Mouse (Mus musculus) CH12.LX (cell line): Measurements from ENCODE around the gene Gnas. TPM values are rescaled to one million over a fixed set of nuclear protein-coding genes. Genes with fewer than 3 reads are reported as not detected.

Experiments used
- DNase-seq: peaks from one replicate; pipeline ENCODE4 v3.0.0-alpha.2; 2013; ENCODE audit errors: extremely low read depth
- H3K27ac ChIP-seq: 2 replicates; pipeline ENCODE4 v1.5.1; 2012; ENCODE audit warnings: low read depth, mild to moderate bottlenecking, control low read depth, moderate library complexity; ENCODE audit not compliant: insufficient read depth
- H3K27me3 ChIP-seq: replicated peaks from 2 replicates; pipeline ENCODE3; 2012; ENCODE audit warnings: inconsistent platforms
- H3K36me3 ChIP-seq, 2 experiments: replicated peaks in 1 of 2; 2 replicates each; pipeline versions ENCODE3 to v1.6.1; 2012; ENCODE audit warnings: inconsistent platforms in 1 of 2, low read length in 1 of 2, mild to moderate bottlenecking in 1 of 2, mixed read lengths in 1 of 2, moderate library complexity in 1 of 2; ENCODE audit not compliant: control insufficient read depth in 1 of 2, insufficient read depth in 1 of 2
- H3K4me1 ChIP-seq, 2 experiments: 2 replicates each; pipeline ENCODE4 v1.6.1; 2012; ENCODE audit warnings: inconsistent platforms in 1 of 2, moderate library complexity in 1 of 2; ENCODE audit not compliant: insufficient read depth in 2 of 2, control insufficient read depth in 1 of 2
- H3K4me2 ChIP-seq: 2 replicates; pipeline ENCODE4 v1.6.1; 2012; ENCODE audit warnings: low read depth, mild to moderate bottlenecking, control low read depth; ENCODE audit not compliant: poor library complexity, insufficient read depth, severe bottlenecking
- H3K4me3 ChIP-seq, 3 experiments: fragments of 150-350 bp in 1 of 3; sonication (generic) in 1 of 3; replicated peaks in 1 of 3; 2 replicates each; pipeline versions ENCODE3 to v1.5.1; 2011 to 2012; ENCODE audit warnings: low read depth in 2 of 3, low read length in 2 of 3, mild to moderate bottlenecking in 2 of 3, moderate library complexity in 2 of 3, control low read depth in 1 of 3, improper control_type of control experiment in 1 of 3, inconsistent platforms in 1 of 3, mixed read lengths in 1 of 3; ENCODE audit not compliant: poor library complexity in 1 of 3
- H3K79me2 ChIP-seq: replicated peaks from 2 replicates; pipeline ENCODE4 v1.6.1; 2012; ENCODE audit warnings: mild to moderate bottlenecking, moderate library complexity; ENCODE audit not compliant: control insufficient read depth, poor library complexity, insufficient read depth, severe bottlenecking; ENCODE audit errors: extremely low read depth
- H3K9ac ChIP-seq: 2 replicates; pipeline ENCODE4 v1.6.1; 2012; ENCODE audit warnings: low read depth, mild to moderate bottlenecking, control low read depth, moderate library complexity; ENCODE audit not compliant: insufficient read depth
- H3K9me3 ChIP-seq: replicated peaks from 2 replicates; pipeline ENCODE3; 2012; ENCODE audit warnings: low read length, inconsistent platforms, mixed read lengths
- CTCF ChIP-seq, 2 experiments: IDR thresholded peaks in 1 of 2; conservative IDR thresholded peaks in 1 of 2; 2 replicates each; pipeline ENCODE4 v1.5.1; 2011 to 2012; ENCODE audit warnings: low read depth in 2 of 2, low read length in 2 of 2, improper control_type of control experiment in 1 of 2, inconsistent platforms in 1 of 2, mild to moderate bottlenecking in 1 of 2, moderate library complexity in 1 of 2
- EP300 ChIP-seq: IDR thresholded peaks from 2 replicates; pipeline ENCODE4 v1.6.1; 2011; ENCODE audit warnings: low read length, improper control_type of control experiment
- ETS1 ChIP-seq: conservative IDR thresholded peaks from 2 replicates; pipeline ENCODE4 v1.6.1; 2012; ENCODE audit warnings: low read depth, mild to moderate bottlenecking, inconsistent platforms, low read length, improper control_type of control experiment, moderate library complexity
- IRF4 ChIP-seq: IDR thresholded peaks from 2 replicates; pipeline ENCODE4 v1.6.1; 2014; ENCODE audit warnings: low read depth, mild to moderate bottlenecking, inconsistent platforms, low read length, improper control_type of control experiment
- MAX ChIP-seq: IDR thresholded peaks from 2 replicates; pipeline ENCODE4 v1.6.1; 2011; ENCODE audit warnings: low read length, improper control_type of control experiment
- MAZ ChIP-seq: IDR thresholded peaks from 2 replicates; pipeline ENCODE4 v1.6.1; 2012; ENCODE audit warnings: low read depth, mild to moderate bottlenecking, inconsistent platforms, low read length, improper control_type of control experiment, moderate library complexity
- MEF2A ChIP-seq: IDR thresholded peaks from 2 replicates; pipeline ENCODE4 v1.6.1; 2014; ENCODE audit warnings: low read depth, mild to moderate bottlenecking, inconsistent platforms, low read length, improper control_type of control experiment, borderline replicate concordance
- MXI1 ChIP-seq: IDR thresholded peaks from 2 replicates; pipeline ENCODE4 v1.6.1; 2011; ENCODE audit warnings: mild to moderate bottlenecking, low read depth, low read length, improper control_type of control experiment
- NRF1 ChIP-seq: IDR thresholded peaks from 2 replicates; pipeline ENCODE4 v1.6.1; 2014; ENCODE audit warnings: low read depth, mild to moderate bottlenecking, inconsistent platforms, low read length, improper control_type of control experiment, moderate library complexity
- POLR2A ChIP-seq: IDR thresholded peaks from 2 replicates; pipeline ENCODE4 v1.6.1; 2011; ENCODE audit warnings: low read depth, mild to moderate bottlenecking, improper control_type of control experiment, low read length
- RAD21 ChIP-seq: IDR thresholded peaks from 2 replicates; pipeline ENCODE4 v1.6.1; 2011; ENCODE audit warnings: low read depth, mild to moderate bottlenecking, low read length, improper control_type of control experiment, moderate library complexity
- RCOR1 ChIP-seq: conservative IDR thresholded peaks from 2 replicates; pipeline ENCODE4 v1.6.1; 2012; ENCODE audit warnings: low read depth, mild to moderate bottlenecking, inconsistent platforms, low read length, improper control_type of control experiment
- SIN3A ChIP-seq: IDR thresholded peaks from 2 replicates; pipeline ENCODE4 v1.6.1; 2012; ENCODE audit warnings: low read length, improper control_type of control experiment, inconsistent platforms
- TBP ChIP-seq: conservative IDR thresholded peaks from 2 replicates; pipeline ENCODE4 v1.6.1; 2011; ENCODE audit warnings: low read depth, low read length, improper control_type of control experiment
- TCF12 ChIP-seq: IDR thresholded peaks from 2 replicates; pipeline ENCODE4 v1.6.1; 2014; ENCODE audit warnings: low read depth, mild to moderate bottlenecking, inconsistent platforms, low read length, improper control_type of control experiment
- UBTF ChIP-seq: IDR thresholded peaks from 2 replicates; pipeline ENCODE4 v1.6.1; 2012; ENCODE audit warnings: low read depth, mild to moderate bottlenecking, inconsistent platforms, low read length, improper control_type of control experiment, moderate library complexity
- USF1 ChIP-seq: IDR thresholded peaks from 2 replicates; pipeline ENCODE4 v1.6.1; 2014; ENCODE audit warnings: low read depth, mild to moderate bottlenecking, inconsistent platforms, low read length, improper control_type of control experiment
- USF2 ChIP-seq: conservative IDR thresholded peaks from 2 replicates; pipeline ENCODE4 v1.6.1; 2011; ENCODE audit warnings: low read depth, low read length, improper control_type of control experiment
- ZC3H11A ChIP-seq: IDR thresholded peaks from 2 replicates; pipeline ENCODE4 v1.6.1; 2012; ENCODE audit warnings: low read depth, mild to moderate bottlenecking, inconsistent platforms, low read length, improper control_type of control experiment
- dilution Hi-C: fragments of 300-500 bp; cut with MboI; formaldehyde crosslinking; loops from 2 replicates; pipeline ENCODE4 v1.14.3; 2020; ENCODE audit warnings: low sequenced_read_pairs; ENCODE audit not compliant: extremely low pct_unique_long_range_greater_than_20kb, extremely low pct_ligation_motif_present
- in situ Hi-C: fragments of 300-500 bp; cut with MboI; formaldehyde crosslinking; loops from 3 replicates; pipeline ENCODE4 v1.14.3; 2019; ENCODE audit warnings: low sequenced_read_pairs, low pct_ligation_motif_present, low pct_unique_long_range_greater_than_20kb, mixed read lengths
- polyA plus RNA-seq: library from polyadenylated mRNA; unstranded; fragments of >175 nt; gene quantifications from 2 replicates; pipeline ENCODE4 v1.2.1, GENCODE M21; 2012; ENCODE audit warnings: low read depth; ENCODE audit not compliant: insufficient read length
- total RNA-seq, 2 experiments: library from RNA; depleted of rRNA; stranded (reverse); fragments of 300-350 nt in 1 of 2; fragments of >200 nt in 1 of 2; gene quantifications; 2 replicates each; pipeline ENCODE4 v1.2.3; 2012 to 2014

Gene Gnas
- total and polyA plus RNA-seq, 3 experiments, result 369 to 502 (median 452) TPM

- Histone ChIP-seq H3K36me3 (peaks cover 18 to 47% of the 10 kb centered on the region in 2 experiments), H3K9ac (no peak overlapping the region), H3K27me3 (no peaks in the 10 kb centered on the region), H3K4me3 (peak overlapping the region in 1 of 3 experiments; percentile 5), H3K9me3 (no peaks in the 10 kb centered on the region), H3K4me2 (peak overlapping the region; percentile 73), H3K4me1 (peaks cover 15 to 67% of the 10 kb centered on the region in 2 experiments), H3K79me2 (peaks cover 91% of the 10 kb centered on the region), H3K27ac (no peak overlapping the region)
- in situ Hi-C loops (no loop called here), dilution Hi-C loops (no loop called here)
- TF ChIP-seq UBTF (no peak), USF2 (no peak), ETS1 (no peak), IRF4 (no peak), RCOR1 (no peak), ZC3H11A (no peak), SIN3A (no peak), MEF2A (no peak)
- DNase-seq, result no peak
Measured at GRCm38 (mm10) chr2:174334415-174334814, 50.3 kb downstream of the Gnas start.

- H3K4me1 ChIP-seq, result peaks cover 21 to 90% of the 10 kb centered on the region in 2 experiments
Measured at GRCm38 (mm10) chr2:174337275-174337674, 53.2 kb downstream of the Gnas start.

GRCm38 (mm10) chr2:174339701-174340100, 55.6 kb downstream of the Gnas start:
- Histone ChIP-seq H3K27me3 (no peaks in the 10 kb centered on the region), H3K4me3 (no peak overlapping the region), H3K27ac (no peak overlapping the region), H3K9ac (no peak overlapping the region), H3K4me2 (no peak overlapping the region), H3K36me3 (peaks cover 35 to 79% of the 10 kb centered on the region in 2 experiments), H3K9me3 (no peaks in the 10 kb centered on the region), H3K4me1 (peaks cover 19 to 91% of the 10 kb centered on the region in 2 experiments), H3K79me2 (peaks cover 89% of the 10 kb centered on the region)
- in situ Hi-C loops (no loop called here), dilution Hi-C loops (no loop called here)
- DNase-seq, result no peak
- TF ChIP-seq MAX, result no peak
- TF ChIP-seq EP300, result no peak
- no peak for TF ChIP-seq TBP
- no peak for TF ChIP-seq USF2
- no peak for TF ChIP-seq RAD21
- TF ChIP-seq MAZ, result no peak
- no peak for TF ChIP-seq RCOR1
- no peak for TF ChIP-seq NRF1
- no peak for TF ChIP-seq ETS1
- no peak for TF ChIP-seq MXI1
- TF ChIP-seq TCF12, result no peak

More at GRCm38 (mm10) chr2:174337275-174337674, 53.2 kb downstream of the Gnas start:
- dilution Hi-C loops, result no loop called here
- H3K4me2 ChIP-seq, result no peak overlapping the region
- in situ Hi-C loops, result no loop called here
- peaks cover 32 to 75% of the 10 kb centered on the region in 2 experiments for H3K36me3 ChIP-seq
- H3K27ac ChIP-seq, result no peak overlapping the region
- no peak overlapping the region for H3K4me3 ChIP-seq
- no peak for DNase-seq
- no peak overlapping the region for H3K9ac ChIP-seq
- TF ChIP-seq USF2, result no peak
- no peak for TF ChIP-seq MAZ
- TF ChIP-seq POLR2A, result no peak
- no peak for TF ChIP-seq CTCF (conservative IDR thresholded peaks at IDR 0.05 in 1 of 2, IDR thresholded peaks at IDR 0.05 in 1 of 2; ENCODE audit: low read depth in 2 of 2, low read length in 2 of 2)
- no peak for TF ChIP-seq USF1
- H3K9me3 ChIP-seq, result no peaks in the 10 kb centered on the region
- H3K27me3 ChIP-seq, result no peaks in the 10 kb centered on the region
- H3K79me2 ChIP-seq, result peaks cover 98% of the 10 kb centered on the region
